Mouse (Mus musculus): ENCODE measurements around the gene Prkce.

DNA sequence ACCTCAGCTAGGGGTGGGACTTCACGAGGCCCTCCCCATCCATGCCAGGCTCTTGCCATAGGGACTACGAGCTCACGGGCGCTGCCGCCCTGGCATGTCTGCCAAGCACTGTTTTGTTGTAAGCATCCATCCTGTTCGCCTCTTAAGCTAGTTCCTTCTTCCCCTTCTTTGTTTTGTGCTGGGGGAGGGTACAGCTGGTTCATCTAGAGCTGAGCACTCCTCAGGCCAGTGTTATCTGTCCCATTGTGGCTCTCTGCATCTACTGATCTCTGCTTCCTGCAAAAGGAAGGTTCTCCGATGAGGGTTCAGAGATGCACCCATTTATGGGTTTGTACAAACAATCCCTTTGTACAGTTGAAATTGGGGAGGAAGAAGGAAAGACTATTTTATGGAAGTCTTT, 9.1 kb downstream of the Prkce start:
- no peak for TF ChIP-seq CTCF (IDR thresholded peaks at IDR 0.05; ENCODE audit: low read depth)
- TF ChIP-seq EP300 (IDR thresholded peaks at IDR 0.05; ENCODE audit: low read depth): no peak
